Mouse (Mus musculus): ENCODE data around the gene Fance. TPM values are rescaled to one million over a fixed set of nuclear protein-coding genes. Genes with fewer than 3 reads are reported as not detected.
A peak's percentile ranks its signal among the peaks of the same experiment; 100 is the strongest.

Gene Fance
- polyA plus RNA-seq, 1 experiment = 56.8 TPM

GRCm38 (mm10) chr17:28315611-28316160 lies 2.4 kb downstream of the Fance start:
- peaks cover 12% of the 10 kb centered on the region for H3K36me3 ChIP-seq (ENCODE audit: control insufficient read depth, insufficient read depth, low read length, poor library complexity, severe bottlenecking)
- H3K27ac ChIP-seq (ENCODE audit: insufficient read depth, low read length) = no peak overlapping the region
- no peaks in the 10 kb centered on the region for H3K27me3 ChIP-seq (ENCODE audit: control insufficient read depth, insufficient read depth, low read length, poor library complexity, severe bottlenecking)
- no peaks in the 10 kb centered on the region for H3K9me3 ChIP-seq (replicated peaks; ENCODE audit: control insufficient read depth, insufficient read depth, low read length, poor library complexity, severe bottlenecking)
- H3K9ac ChIP-seq (ENCODE audit: low read depth, poor library complexity, severe bottlenecking) = no peak overlapping the region
- H3K4me1 ChIP-seq (ENCODE audit: control insufficient read depth, insufficient read depth, low read length) = no peaks in the 10 kb centered on the region
- no peak overlapping the region for H3K4me3 ChIP-seq (ENCODE audit: low read depth, low read length)
- TF ChIP-seq EP300 (IDR thresholded peaks at IDR 0.05; ENCODE audit: insufficient read depth, low read depth, low read length) (no peak), POLR2A (IDR thresholded peaks at IDR 0.05; ENCODE audit: insufficient read depth, low read length) (no peak), CTCF (IDR thresholded peaks at IDR 0.05; ENCODE audit: low read depth, low read length) (no peak)

GRCm38 (mm10) chr17:28316476-28316875 lies 3.2 kb downstream of the Fance start:
- Histone ChIP-seq H3K9ac (ENCODE audit: low read depth, poor library complexity, severe bottlenecking) (no peak overlapping the region), H3K27me3 (ENCODE audit: control insufficient read depth, insufficient read depth, low read length, poor library complexity, severe bottlenecking) (no peaks in the 10 kb centered on the region), H3K36me3 (ENCODE audit: control insufficient read depth, insufficient read depth, low read length, poor library complexity, severe bottlenecking) (peaks cover 12% of the 10 kb centered on the region), H3K4me3 (ENCODE audit: low read depth, low read length) (no peak overlapping the region), H3K9me3 (replicated peaks; ENCODE audit: control insufficient read depth, insufficient read depth, low read length, poor library complexity, severe bottlenecking) (no peaks in the 10 kb centered on the region), H3K27ac (ENCODE audit: insufficient read depth, low read length) (no peak overlapping the region), H3K4me1 (ENCODE audit: control insufficient read depth, insufficient read depth, low read length) (no peaks in the 10 kb centered on the region)
- peak; percentile 47 for TF ChIP-seq CTCF (IDR thresholded peaks at IDR 0.05; ENCODE audit: low read depth, low read length)
- TF ChIP-seq POLR2A (IDR thresholded peaks at IDR 0.05; ENCODE audit: insufficient read depth, low read length) = no peak
- no peak for TF ChIP-seq EP300 (IDR thresholded peaks at IDR 0.05; ENCODE audit: insufficient read depth, low read depth, low read length)

GRCm38 (mm10) chr17:28317091-28317490 lies 3.8 kb downstream of the Fance start:
- H3K9me3 ChIP-seq (replicated peaks; ENCODE audit: control insufficient read depth, insufficient read depth, low read length, poor library complexity, severe bottlenecking) = no peaks in the 10 kb centered on the region
- H3K4me1 ChIP-seq (ENCODE audit: control insufficient read depth, insufficient read depth, low read length) = no peaks in the 10 kb centered on the region
- peaks cover 12% of the 10 kb centered on the region for H3K36me3 ChIP-seq (ENCODE audit: control insufficient read depth, insufficient read depth, low read length, poor library complexity, severe bottlenecking)
- no peak overlapping the region for H3K4me3 ChIP-seq (ENCODE audit: low read depth, low read length)
- H3K9ac ChIP-seq (ENCODE audit: low read depth, poor library complexity, severe bottlenecking) = no peak overlapping the region
- no peaks in the 10 kb centered on the region for H3K27me3 ChIP-seq (ENCODE audit: control insufficient read depth, insufficient read depth, low read length, poor library complexity, severe bottlenecking)
- TF ChIP-seq EP300 (IDR thresholded peaks at IDR 0.05; ENCODE audit: insufficient read depth, low read depth, low read length) = no peak
- TF ChIP-seq POLR2A (IDR thresholded peaks at IDR 0.05; ENCODE audit: insufficient read depth, low read length) = no peak
- TF ChIP-seq CTCF (IDR thresholded peaks at IDR 0.05; ENCODE audit: low read depth, low read length) = no peak
- H3K27ac ChIP-seq (ENCODE audit: insufficient read depth, low read length) = no peak overlapping the region

GRCm38 (mm10) chr17:28317725-28318124 lies 4.4 kb downstream of the Fance start:
- TF ChIP-seq CTCF (IDR thresholded peaks at IDR 0.05; ENCODE audit: low read depth, low read length) (no peak), EP300 (IDR thresholded peaks at IDR 0.05; ENCODE audit: insufficient read depth, low read depth, low read length) (no peak), POLR2A (IDR thresholded peaks at IDR 0.05; ENCODE audit: insufficient read depth, low read length) (no peak)
- H3K9ac ChIP-seq (ENCODE audit: low read depth, poor library complexity, severe bottlenecking) = no peak overlapping the region
- no peak overlapping the region for H3K4me3 ChIP-seq (ENCODE audit: low read depth, low read length)
- peaks cover 12% of the 10 kb centered on the region for H3K36me3 ChIP-seq (ENCODE audit: control insufficient read depth, insufficient read depth, low read length, poor library complexity, severe bottlenecking)
- H3K4me1 ChIP-seq (ENCODE audit: control insufficient read depth, insufficient read depth, low read length) = no peaks in the 10 kb centered on the region
- no peak overlapping the region for H3K27ac ChIP-seq (ENCODE audit: insufficient read depth, low read length)
- no peaks in the 10 kb centered on the region for H3K9me3 ChIP-seq (replicated peaks; ENCODE audit: control insufficient read depth, insufficient read depth, low read length, poor library complexity, severe bottlenecking)
- H3K27me3 ChIP-seq (ENCODE audit: control insufficient read depth, insufficient read depth, low read length, poor library complexity, severe bottlenecking) = no peaks in the 10 kb centered on the region

- H3K27ac ChIP-seq (ENCODE audit: insufficient read depth, low read length) = no peak overlapping the region
- H3K9me3 ChIP-seq (replicated peaks; ENCODE audit: control insufficient read depth, insufficient read depth, low read length, poor library complexity, severe bottlenecking) = no peaks in the 10 kb centered on the region
- H3K36me3 ChIP-seq (ENCODE audit: control insufficient read depth, insufficient read depth, low read length, poor library complexity, severe bottlenecking) = peaks cover 11% of the 10 kb centered on the region
- H3K27me3 ChIP-seq (ENCODE audit: control insufficient read depth, insufficient read depth, low read length, poor library complexity, severe bottlenecking) = no peaks in the 10 kb centered on the region
- TF ChIP-seq EP300 (IDR thresholded peaks at IDR 0.05; ENCODE audit: insufficient read depth, low read depth, low read length) = no peak
- TF ChIP-seq POLR2A (IDR thresholded peaks at IDR 0.05; ENCODE audit: insufficient read depth, low read length) = no peak
- TF ChIP-seq CTCF (IDR thresholded peaks at IDR 0.05; ENCODE audit: low read depth, low read length) = no peak
- peaks cover 2% of the 10 kb centered on the region for H3K4me1 ChIP-seq (ENCODE audit: control insufficient read depth, insufficient read depth, low read length)
- no peak overlapping the region for H3K9ac ChIP-seq (ENCODE audit: low read depth, poor library complexity, severe bottlenecking)
- H3K4me3 ChIP-seq (ENCODE audit: low read depth, low read length) = no peak overlapping the region
Observed at GRCm38 (mm10) chr17:28321700-28322099, 8.4 kb downstream of the Fance start.

- no peak for TF ChIP-seq POLR2A (IDR thresholded peaks at IDR 0.05; ENCODE audit: insufficient read depth, low read length)
- TF ChIP-seq CTCF (IDR thresholded peaks at IDR 0.05; ENCODE audit: low read depth, low read length) = no peak
- no peak for TF ChIP-seq EP300 (IDR thresholded peaks at IDR 0.05; ENCODE audit: insufficient read depth, low read depth, low read length)
- no peaks in the 10 kb centered on the region for H3K9me3 ChIP-seq (replicated peaks; ENCODE audit: control insufficient read depth, insufficient read depth, low read length, poor library complexity, severe bottlenecking)
- H3K36me3 ChIP-seq (ENCODE audit: control insufficient read depth, insufficient read depth, low read length, poor library complexity, severe bottlenecking) = peaks cover 4% of the 10 kb centered on the region
- no peak overlapping the region for H3K9ac ChIP-seq (ENCODE audit: low read depth, poor library complexity, severe bottlenecking)
- H3K27ac ChIP-seq (ENCODE audit: insufficient read depth, low read length) = no peak overlapping the region
- H3K27me3 ChIP-seq (ENCODE audit: control insufficient read depth, insufficient read depth, low read length, poor library complexity, severe bottlenecking) = no peaks in the 10 kb centered on the region
- H3K4me3 ChIP-seq (ENCODE audit: low read depth, low read length) = no peak overlapping the region
- H3K4me1 ChIP-seq (ENCODE audit: control insufficient read depth, insufficient read depth, low read length) = peaks cover 6% of the 10 kb centered on the region
Observed at GRCm38 (mm10) chr17:28323786-28324185, 10.5 kb downstream of the Fance start.

All from ES-Bruce4 (cell line).